12 mouse cellular contexts compared by ENCODE assay signal in genomic region chr19:53264821-53265727, GRCm38 (mm10). TPM values are rescaled to one million over a fixed set of nuclear protein-coding genes. Genes with fewer than 3 reads are reported as not detected.
A peak's percentile ranks its signal among the peaks of the same experiment; 100 is the strongest.
DNase-seq lines count a peak whose midpoint lies in the region; ATAC-seq and TF ChIP-seq lines count a peak whose summit lies in the region.
"Had no signal": no experiment of that assay in that cellular context is flagged by ENCODE, and none has a peak within 500 bp of the region (broad histone marks: within the 10 kb centered on the region; RNA-seq: fewer than 3 reads in every experiment).

No protein-coding gene starts in this region.

- no peaks in the 10 kb centered on the region for H3K79me2 ChIP-seq in macrophage (ENCODE audit: inconsistent target)

- H3K9me3 ChIP-seq in limb, embryonic 14.5 days (ENCODE audit: control insufficient read depth, low read length): no peaks in the 10 kb centered on the region
- no peaks in the 10 kb centered on the region for H3K9me3 ChIP-seq in limb, embryonic 10.5 days (replicated peaks)
- H3K9me3 ChIP-seq in forebrain, embryonic 11.5 days (ENCODE audit: control insufficient read depth, low read length): no peaks in the 10 kb centered on the region
- H3K9me3 ChIP-seq in stomach, postnatal 0 days (ENCODE audit: control insufficient read depth, low read length): no peaks in the 10 kb centered on the region
- H3K9me3 ChIP-seq: lung, embryonic 15.5 days had no signal

- peak; percentile 38 for DNase-seq in limb, embryonic 14.5 days (ENCODE audit: low spot score)
- no peak for DNase-seq in limb, embryonic 10.5 days (ENCODE audit: low spot score)
- DNase-seq in forebrain, embryonic 11.5 days (ENCODE audit: low spot score): no peak
- DNase-seq in stomach, postnatal 0 days (ENCODE audit: low spot score): no peak
- DNase-seq in B cell, adult 2 months: no peak
- DNase-seq in heart, postnatal 10 days: no peak
- DNase-seq: gastrocnemius, postnatal 36 days; thymus, postnatal 25 days had no signal

- no peak for TF ChIP-seq CTCF in stomach, postnatal 0 days (IDR thresholded peaks at IDR 0.05; ENCODE audit: low read depth)

- H3K27ac ChIP-seq in limb, embryonic 14.5 days (replicated peaks; ENCODE audit: low read depth, low read length): no peak overlapping the region
- H3K27ac ChIP-seq in limb, embryonic 10.5 days: no peak overlapping the region
- no peak overlapping the region for H3K27ac ChIP-seq in forebrain, embryonic 11.5 days (ENCODE audit: low read depth, low read length)
- peak overlapping the region; percentile 24; the same call in 1 of the 2 replicates for H3K27ac ChIP-seq in macrophage
- H3K27ac ChIP-seq in stomach, postnatal 0 days (replicated peaks): no peak overlapping the region
- H3K27ac ChIP-seq: lung, embryonic 15.5 days had no signal

- H3K36me3 ChIP-seq in limb, embryonic 14.5 days (ENCODE audit: control insufficient read depth, insufficient read depth, low read length): no peaks in the 10 kb centered on the region
- H3K36me3 ChIP-seq in limb, embryonic 10.5 days: no peaks in the 10 kb centered on the region
- no peaks in the 10 kb centered on the region for H3K36me3 ChIP-seq in forebrain, embryonic 11.5 days (ENCODE audit: control insufficient read depth, insufficient read depth, low read length)
- no peaks in the 10 kb centered on the region for H3K36me3 ChIP-seq in macrophage (ENCODE audit: inconsistent target)
- H3K36me3 ChIP-seq in stomach, postnatal 0 days (ENCODE audit: control insufficient read depth, insufficient read depth, low read length): no peaks in the 10 kb centered on the region
- H3K36me3 ChIP-seq: lung, embryonic 15.5 days had no signal

- no peak for ATAC-seq in limb, embryonic 14.5 days (ENCODE audit: low FRiP score, low read depth)
- peak; percentile 50 for ATAC-seq in forebrain, embryonic 11.5 days (replicated peaks; ENCODE audit: low FRiP score)
- ATAC-seq in stomach, postnatal 0 days (ENCODE audit: low FRiP score, low TSS enrichment): 0 out of 2 replicates have a peak, but pooled peaks have one; percentile 27
- ATAC-seq: intestine, embryonic 16.5 days had no signal

- H3K4me2 ChIP-seq in limb, embryonic 14.5 days (replicated peaks; ENCODE audit: low read depth, low read length, severe bottlenecking): no peak overlapping the region
- H3K4me2 ChIP-seq in forebrain, embryonic 11.5 days (ENCODE audit: low read depth, low read length, severe bottlenecking): no peak overlapping the region
- no peak overlapping the region for H3K4me2 ChIP-seq in stomach, postnatal 0 days (replicated peaks; ENCODE audit: low read depth)
- H3K4me2 ChIP-seq: lung, embryonic 15.5 days had no signal

- intact Hi-C loops in heart, postnatal 10 days (cut with DNase I): no loop called here

- H3K9ac ChIP-seq in limb, embryonic 14.5 days (ENCODE audit: low read depth, low read length, severe bottlenecking): no peak overlapping the region
- H3K9ac ChIP-seq in forebrain, embryonic 11.5 days (ENCODE audit: low read length): no peak overlapping the region
- no peak overlapping the region for H3K9ac ChIP-seq in stomach, postnatal 0 days (ENCODE audit: low read length)
- H3K9ac ChIP-seq: lung, embryonic 15.5 days had no signal

- 61% methylated on average over 12 of the region's 12 CpGs for WGBS in limb, embryonic 14.5 days
- WGBS in limb, embryonic 10.5 days: 71% methylated on average over 12 of the region's 12 CpGs
- 63% methylated on average over 12 of the region's 12 CpGs for WGBS in forebrain, embryonic 11.5 days
- WGBS in macrophage (ENCODE audit: missing documents): 89% methylated on average over 12 of the region's 12 CpGs
- 53% methylated on average over 12 of the region's 12 CpGs for WGBS in stomach, postnatal 0 days

- no peaks in the 10 kb centered on the region for H3K27me3 ChIP-seq in limb, embryonic 14.5 days (ENCODE audit: control insufficient read depth, insufficient read depth, low read length)
- H3K27me3 ChIP-seq in limb, embryonic 10.5 days (ENCODE audit: low read depth, poor library complexity, severe bottlenecking): no peaks in the 10 kb centered on the region
- H3K27me3 ChIP-seq in forebrain, embryonic 11.5 days (ENCODE audit: control insufficient read depth, insufficient read depth, low read length): no peaks in the 10 kb centered on the region
- H3K27me3 ChIP-seq in stomach, postnatal 0 days (ENCODE audit: control insufficient read depth, insufficient read depth, low read length): no peaks in the 10 kb centered on the region
- H3K27me3 ChIP-seq: lung, embryonic 15.5 days had no signal

- no peak for TF ChIP-seq POLR2A in limb, embryonic 14.5 days (IDR thresholded peaks at IDR 0.05; ENCODE audit: borderline replicate concordance, extremely low read depth, insufficient read depth, insufficient read length)

- H3K4me3 ChIP-seq in limb, embryonic 14.5 days (replicated peaks; ENCODE audit: low read length): no peak overlapping the region
- no peak overlapping the region for H3K4me3 ChIP-seq in limb, embryonic 10.5 days
- H3K4me3 ChIP-seq in forebrain, embryonic 11.5 days (ENCODE audit: low read depth, low read length): no peak overlapping the region
- H3K4me3 ChIP-seq in macrophage (ENCODE audit: inconsistent target): no peak overlapping the region
- no peak overlapping the region for H3K4me3 ChIP-seq in stomach, postnatal 0 days (ENCODE audit: low read depth, low read length)
- H3K4me3 ChIP-seq: lung, embryonic 15.5 days; myocyte had no signal

- H3K4me1 ChIP-seq in limb, embryonic 14.5 days (ENCODE audit: control insufficient read depth, insufficient read depth, low read length): peaks cover 8% of the 10 kb centered on the region
- peaks cover 11% of the 10 kb centered on the region for H3K4me1 ChIP-seq in limb, embryonic 10.5 days
- no peaks in the 10 kb centered on the region for H3K4me1 ChIP-seq in forebrain, embryonic 11.5 days (replicated peaks; ENCODE audit: control insufficient read depth, insufficient read depth, low read length)
- H3K4me1 ChIP-seq in stomach, postnatal 0 days (replicated peaks; ENCODE audit: control insufficient read depth, insufficient read depth): no peaks in the 10 kb centered on the region

- no peak for TF ChIP-seq EP300 in stomach, postnatal 0 days (optimal IDR thresholded peaks at IDR 0.05)

RNA-seq across cellular contexts. Expression of gene Mxi1, which starts 45.2 kb away (rescaled TPM):
- polyA plus RNA-seq in limb, embryonic 14.5 days (2012; rRNA removed): 25.8 and 28.5 TPM in 2 replicates
- polyA plus RNA-seq in limb, embryonic 14.5 days (2014; fragmentation: Nextera tagmentation; extraction: Ambion mirVana): 40.1 and 42.2 TPM in 2 replicates
- polyA plus RNA-seq in limb, embryonic 10.5 days (2016; fragmentation: Nextera tagmentation; extraction: Ambion mirVana): 28.6 and 32.4 TPM in 2 replicates
- 49.8 TPM in 2 replicates for polyA plus RNA-seq in forebrain, embryonic 11.5 days (2014; fragmentation: Nextera tagmentation; extraction: Ambion mirVana)
- total RNA-seq in macrophage (2018; cell fraction: chromatin; rRNA removed): 10 to 100 TPM in 11 of 26 experiments, 1 to 10 TPM in 14, under 1 TPM in 1; 0.43 to 61.1 (median 7.0) TPM
- 10 to 100 TPM in 13 of 26 experiments, 1 to 10 TPM in 13; 3.5 to 24.3 (median 11.7) TPM for total RNA-seq in macrophage (2018; cell fraction: cytosol; rRNA removed)
- 10 to 100 TPM in 9 of 26 experiments, 1 to 10 TPM in 17; 1.1 to 20.5 (median 5.1) TPM for total RNA-seq in macrophage (2018; cell fraction: nucleus; rRNA removed)
- polyA plus RNA-seq in macrophage (2018): 16.2 to 18.7 TPM (median 18.3 TPM) in 3 replicates
- 28.6 and 31.3 TPM in 2 replicates for polyA plus RNA-seq in stomach, postnatal 0 days (2015; fragmentation: Nextera tagmentation; extraction: Ambion mirVana)
- total RNA-seq in heart, postnatal 10 days (2021): 10 to 100 TPM; 36.3 to 39.9 TPM
